Mouse (Mus musculus) brain, adult 10 weeks (tissue): ENCODE data around the gene Chrnb1. TPM values are rescaled to one million over a fixed set of nuclear protein-coding genes. Genes with fewer than 3 reads are reported as not detected.

ENCODE experiments used
- polyA plus RNA-seq: library from polyadenylated mRNA; stranded (reverse); fragments of 350-450 nt; fragmentation: Illumina TruSeq; extraction: RNeasy Lipid Tissue Mini Kit (QIAGEN cat#74804); gene quantifications from one replicate; pipeline ENCODE4 v1.2.3, GENCODE M21; 2015; ENCODE audit warnings: low read depth, low replicate concordance

The Chrnb1 gene
- 0.61 TPM for polyA plus RNA-seq

DNA sequence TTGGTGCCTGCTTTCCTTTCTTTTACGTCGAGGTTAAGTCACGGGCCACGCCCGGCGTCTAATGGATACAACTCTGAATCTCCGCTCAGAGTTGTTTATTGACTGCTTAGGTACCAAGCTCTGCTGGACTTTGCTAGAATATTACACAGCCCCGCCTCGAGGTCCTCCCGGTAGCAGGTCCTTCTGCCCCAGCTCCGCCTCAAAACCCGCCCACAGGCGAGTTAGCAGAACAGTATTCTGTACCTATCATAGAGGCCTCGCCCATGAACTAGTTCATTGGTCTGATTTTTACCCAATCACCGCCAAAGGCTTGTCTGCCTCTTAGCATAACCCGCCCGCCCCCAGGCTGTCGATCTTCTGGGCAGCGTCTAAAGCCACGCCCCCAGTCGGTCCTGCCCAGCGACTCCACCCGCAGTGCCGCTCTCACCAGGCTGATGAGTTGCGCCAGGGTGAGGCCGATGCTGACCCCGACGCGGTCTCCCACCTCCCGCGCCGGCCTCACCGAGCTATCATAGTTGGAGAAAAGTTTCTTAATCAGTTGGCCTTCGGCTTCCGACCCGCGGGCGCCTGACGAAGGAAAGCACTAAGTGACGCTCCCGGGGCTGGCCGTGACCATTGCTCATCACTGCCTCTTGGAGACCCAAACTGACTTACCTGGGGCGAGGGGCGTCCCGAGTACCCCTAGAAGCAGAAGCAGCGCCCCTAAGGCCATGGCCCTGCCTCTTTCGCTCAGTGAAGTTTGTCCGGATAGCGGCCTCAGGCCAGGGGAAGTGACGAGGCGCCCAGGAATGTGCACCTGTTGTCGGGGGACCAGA is at the start of gene Chrnb1:
Gene Chrnb1 (minus strand): TSS at position 776 of the 815 bp plus-strand sequence.

DNA sequence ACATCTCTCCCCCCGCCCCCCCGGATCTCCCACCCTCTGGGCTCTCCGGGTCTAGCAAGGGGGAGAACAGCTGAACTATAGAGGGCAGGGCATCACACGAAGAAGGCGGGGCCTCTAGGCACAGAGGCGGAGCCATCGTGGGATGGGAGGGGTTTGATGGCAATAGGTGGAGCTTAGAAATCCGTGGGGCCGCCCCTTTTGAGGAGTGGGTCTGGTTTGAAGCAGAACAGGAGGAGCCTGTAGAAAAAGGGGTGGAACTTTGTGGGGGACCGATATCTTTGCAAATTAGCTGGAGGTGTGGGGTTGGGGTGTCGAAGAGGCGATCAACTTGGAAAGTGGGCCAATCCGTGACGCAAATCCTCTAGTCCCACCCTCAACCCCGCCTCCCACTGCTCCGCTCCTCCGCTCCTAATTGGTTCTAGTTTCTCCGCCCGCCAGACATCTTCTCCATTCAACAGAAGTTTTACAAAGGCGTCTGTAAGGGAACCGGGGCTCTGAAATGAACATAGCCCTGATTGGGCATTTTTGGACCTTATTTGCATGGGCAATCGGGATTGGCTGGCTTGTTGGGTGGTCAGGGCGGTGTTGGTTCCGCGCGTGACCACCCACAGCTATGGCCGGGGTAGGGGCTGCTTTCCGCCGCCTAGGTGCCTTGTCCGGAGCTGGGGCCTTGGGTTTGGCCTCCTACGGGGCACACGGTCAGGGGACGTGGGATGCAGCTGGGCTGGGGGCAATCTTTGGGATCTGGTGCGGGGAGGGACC is 42.4 kb upstream of the Chrnb1 start, which contains the start of gene Tmem256:
Gene Tmem256 (plus strand): TSS at position 563 of the 762 bp plus-strand sequence.

DNA sequence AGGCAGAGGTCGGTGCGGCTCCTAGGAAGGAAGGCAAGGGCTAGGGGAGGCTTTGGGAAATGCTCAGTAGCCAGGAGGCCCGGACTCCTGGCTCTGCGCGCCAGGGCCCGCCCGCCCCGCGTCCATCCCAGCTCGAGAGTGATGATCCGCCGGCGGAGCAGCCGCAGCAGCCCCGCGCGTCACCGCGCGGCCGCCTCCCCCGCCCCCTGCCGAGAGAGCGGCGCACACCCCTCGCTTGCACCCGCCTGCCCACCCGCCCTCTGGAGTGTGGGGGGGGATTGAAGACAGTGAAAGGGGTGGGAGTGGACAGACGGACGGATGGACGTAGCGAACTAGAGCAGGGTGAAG is 41.8 kb upstream of the Chrnb1 start, which contains the start of gene Nlgn2:
Gene Nlgn2 (minus strand): TSS at position 181 of the 348 bp plus-strand sequence.

DNA sequence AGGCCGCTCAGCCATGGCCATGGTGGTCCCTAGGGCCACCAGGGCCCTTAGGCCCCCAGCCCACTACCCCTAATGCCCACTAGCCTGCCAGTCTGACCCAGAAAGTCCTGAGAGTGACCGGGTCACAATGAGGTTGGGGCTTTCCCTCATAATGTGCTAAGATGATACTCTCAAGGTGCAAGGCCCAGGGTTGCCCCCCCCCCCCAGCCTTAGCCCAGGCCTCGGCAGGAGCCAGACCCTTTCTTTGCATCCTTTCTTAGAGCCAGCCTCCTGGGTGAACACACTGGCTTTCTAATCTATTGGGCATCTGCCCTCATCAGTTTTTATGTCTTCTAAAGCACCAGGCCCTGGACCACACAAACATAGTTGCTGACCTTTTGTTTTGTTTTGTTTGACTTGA is 26.3 kb upstream of the Chrnb1 start, which contains the start of gene Spem1:
Gene Spem1 (minus strand): TSS at position 101 of the 400 bp plus-strand sequence.

DNA sequence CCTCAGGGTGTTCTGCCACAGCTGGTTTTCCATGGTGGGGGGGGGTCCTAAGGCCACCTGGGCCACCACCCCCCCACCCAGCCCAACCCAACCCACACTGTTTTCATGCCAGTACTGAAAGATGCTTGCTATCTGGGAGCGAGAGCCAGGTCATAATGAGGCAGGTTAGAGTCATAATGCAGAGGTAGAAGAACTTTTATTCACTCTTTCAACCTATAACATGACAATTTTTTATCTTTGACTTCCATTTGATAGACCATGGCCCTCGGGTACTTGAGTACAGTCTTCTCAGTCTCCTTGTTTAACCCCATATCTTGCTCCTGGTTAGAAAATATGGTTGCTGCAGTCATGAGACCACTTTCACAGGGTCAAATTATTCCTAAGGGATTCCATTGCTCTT is 22.6 kb upstream of the Chrnb1 start, which contains the start of gene Spem2:
Gene Spem2 (minus strand): TSS at position 101 of the 400 bp plus-strand sequence.

DNA sequence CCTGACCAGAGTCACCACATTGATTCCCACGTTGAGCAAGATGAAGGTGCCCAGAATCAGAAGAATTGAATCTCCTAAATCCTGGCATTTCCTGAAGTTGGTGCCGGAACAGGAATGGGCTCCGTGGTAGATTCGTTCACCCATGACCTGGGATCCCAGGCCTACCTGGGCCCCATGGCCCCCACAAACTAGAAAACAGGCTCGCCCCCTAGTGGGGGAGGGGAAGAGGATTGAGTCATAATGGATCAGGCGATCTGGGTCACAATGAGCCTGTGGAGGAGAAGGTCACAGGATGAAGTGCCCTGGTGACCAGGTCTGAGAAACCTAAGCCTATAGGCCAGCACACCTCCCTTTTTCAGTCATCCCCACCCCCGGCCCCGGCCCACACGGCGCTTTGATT is 19.4 kb upstream of the Chrnb1 start, which contains the start of gene Gm39566:
Gene Gm39566 (minus strand): TSS at position 144 of the 400 bp plus-strand sequence.

DNA sequence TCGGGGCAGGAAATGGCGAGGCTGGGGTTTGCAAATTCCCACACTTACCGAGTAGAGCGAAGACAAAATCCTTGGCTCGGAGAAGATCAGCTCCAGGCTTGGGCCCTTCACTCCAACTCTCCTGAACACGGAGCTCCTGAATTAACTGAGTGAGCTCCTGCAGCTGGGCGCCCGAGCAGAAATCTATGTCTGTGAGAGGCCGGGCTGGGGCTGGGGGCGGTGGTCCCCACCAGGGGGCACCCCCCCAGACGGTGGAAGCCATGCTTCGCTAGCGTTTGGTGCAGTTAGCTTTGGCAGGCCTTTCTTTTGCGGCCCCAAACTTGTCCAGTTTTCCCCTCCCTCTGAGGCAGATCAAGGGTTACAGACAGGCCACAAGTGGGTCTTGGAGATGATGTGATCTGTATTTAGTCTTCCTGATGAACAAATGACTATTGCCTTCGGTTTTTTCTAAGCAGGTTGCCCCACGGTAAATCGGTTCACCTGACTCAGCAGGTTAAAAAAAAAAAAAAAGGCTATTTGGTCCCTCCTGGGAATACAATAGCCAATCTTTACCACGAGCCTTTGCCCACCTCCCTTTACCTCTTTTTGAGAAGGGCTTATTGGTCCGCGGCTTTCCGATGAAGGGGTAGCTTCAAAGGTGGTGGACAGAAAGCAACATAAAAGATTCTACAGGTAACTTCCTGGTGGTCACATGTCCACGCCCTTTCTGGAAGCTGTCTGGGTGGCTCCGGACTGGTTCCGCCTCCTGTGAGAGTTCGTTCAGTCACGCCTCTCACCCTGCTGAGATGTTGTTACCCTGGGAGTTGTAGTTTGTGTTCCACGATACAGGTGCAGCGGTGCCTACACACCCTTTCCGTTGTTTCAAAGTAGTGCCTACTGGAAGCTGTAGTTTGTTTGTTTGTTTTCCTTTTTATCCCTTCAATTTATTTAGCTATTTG is 9.5 kb upstream of the Chrnb1 start, which contains the start of gene Tmem102:
Gene Tmem102 (minus strand): TSS at position 653 of the 938 bp plus-strand sequence.

DNA sequence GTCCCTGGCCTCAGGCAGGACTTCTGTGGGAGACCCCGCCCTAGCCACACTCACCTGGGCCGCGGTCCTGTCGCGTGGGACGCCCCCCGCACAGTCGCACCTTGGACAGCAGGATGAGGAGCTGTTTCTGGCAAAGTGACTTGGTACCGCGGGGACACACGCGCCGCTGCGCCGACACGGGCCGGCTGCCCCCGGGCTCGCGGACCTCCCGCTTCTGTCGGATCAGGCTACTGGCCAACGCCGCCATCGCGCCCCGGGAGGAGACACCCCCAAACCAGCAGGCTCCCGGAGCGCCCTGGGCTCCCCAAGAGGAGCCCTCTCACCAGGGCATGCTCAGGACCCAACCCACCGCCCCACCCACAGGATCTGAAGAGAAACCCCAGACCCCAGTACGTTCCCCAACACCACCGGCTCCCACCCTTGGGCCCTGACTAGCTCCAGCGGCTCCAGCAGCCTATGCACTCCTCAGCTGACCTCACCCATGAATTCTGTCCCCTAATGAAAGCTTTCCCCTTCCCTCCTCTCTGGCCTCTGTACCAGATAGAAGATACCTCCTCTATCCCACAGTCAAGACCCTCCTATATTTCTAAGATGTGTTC is 5.7 kb upstream of the Chrnb1 start, which contains the start of gene Fgf11:
Gene Fgf11 (minus strand): TSS at position 479 of the 599 bp plus-strand sequence.

DNA sequence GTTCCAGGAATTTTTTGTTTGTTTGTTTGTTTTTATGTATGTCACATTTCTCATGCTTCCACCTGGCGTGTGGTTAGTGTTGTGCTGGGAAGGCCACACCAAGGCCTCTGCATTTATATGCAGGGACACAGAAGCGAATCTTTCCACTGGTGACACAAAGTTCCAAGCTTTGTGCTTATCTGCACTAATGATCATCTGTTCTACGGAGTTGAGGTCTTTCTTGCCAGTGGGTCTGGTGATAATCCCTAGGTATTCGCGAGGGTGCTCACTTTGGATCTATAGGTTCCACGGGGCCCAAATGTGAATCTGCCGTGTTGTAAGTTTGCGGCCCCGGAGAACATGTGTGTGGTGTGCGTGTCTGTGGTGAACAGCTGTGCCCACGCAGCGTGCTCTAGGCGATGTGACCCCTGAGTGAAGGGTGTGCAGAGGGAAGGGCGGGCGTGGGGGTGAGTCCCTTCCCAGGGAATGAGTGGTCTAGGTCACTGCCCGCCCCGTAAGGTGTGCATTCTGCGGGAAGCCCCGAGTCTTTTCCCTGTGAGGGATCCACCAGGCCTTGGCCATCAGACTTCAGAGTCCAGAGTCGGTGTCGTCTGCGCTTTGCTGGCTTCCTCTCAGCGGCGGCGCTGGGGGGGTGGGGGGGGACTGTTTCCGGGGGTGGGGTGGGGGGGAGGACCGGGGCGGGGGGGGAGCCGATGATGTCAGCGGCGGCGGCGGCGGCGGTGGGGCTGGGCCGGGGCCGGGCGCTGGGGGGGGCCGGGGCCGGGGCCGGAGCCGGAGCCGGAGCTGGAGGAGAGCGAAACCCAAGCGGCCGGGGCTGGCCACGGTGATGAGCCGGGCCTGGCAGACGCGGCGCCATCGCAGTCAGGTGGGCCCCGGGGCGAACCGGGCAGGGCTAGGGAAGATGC is 30.3 kb downstream of the Chrnb1 start, which contains the start of gene Zbtb4:
Gene Zbtb4 (plus strand): TSS at position 692 of the 905 bp plus-strand sequence.

DNA sequence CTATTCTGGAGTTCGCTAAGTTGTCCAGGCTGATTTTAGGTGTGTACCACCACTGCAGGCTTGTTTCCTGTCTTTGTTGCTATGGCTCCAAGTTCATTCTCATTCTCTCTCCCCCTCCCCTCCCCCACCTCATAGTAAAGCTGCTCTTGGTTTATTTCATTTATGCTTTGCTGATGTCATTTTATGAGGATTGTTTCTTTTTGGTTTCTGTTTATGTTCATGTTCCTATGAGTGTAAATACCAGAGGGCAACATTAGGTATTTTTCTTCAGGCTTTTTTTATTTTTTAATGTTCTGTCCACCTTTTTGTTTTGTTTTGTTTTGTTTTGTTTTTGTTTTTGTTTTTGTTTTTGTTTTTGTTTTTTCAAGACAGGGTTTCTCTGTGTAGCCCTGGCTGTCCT is 33.9 kb downstream of the Chrnb1 start, which contains the start of gene Slc35g3:
Gene Slc35g3 (minus strand): TSS at position 101 of the 400 bp plus-strand sequence.

DNA sequence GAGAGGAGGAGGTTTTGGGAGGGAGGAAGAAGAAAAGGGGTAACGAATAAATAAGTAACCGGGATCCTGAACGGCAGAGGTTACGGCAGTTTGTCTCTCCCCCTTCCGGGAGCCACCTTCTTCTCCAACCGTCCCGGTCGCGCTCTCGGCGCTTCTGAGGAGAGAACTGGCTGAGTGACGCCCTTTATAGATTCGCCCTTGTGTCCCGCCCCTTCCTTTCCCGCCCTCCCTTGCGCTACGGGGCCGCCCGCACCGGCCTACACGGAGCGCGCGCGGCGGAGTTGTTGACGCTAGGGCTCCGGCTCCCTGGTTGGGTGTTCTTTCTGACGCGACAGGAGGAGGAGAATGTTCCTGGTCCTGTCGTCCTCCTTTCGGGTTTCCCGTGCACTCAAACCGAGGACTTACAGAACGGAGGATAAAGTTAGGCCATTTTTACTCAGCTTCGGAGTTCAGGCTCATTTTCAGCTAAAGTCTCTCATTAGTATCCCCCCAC is 37.2 kb downstream of the Chrnb1 start, which contains the start of gene Polr2a:
Gene Polr2a (minus strand): TSS at position 160 of the 493 bp plus-strand sequence.

Other genes with a start within 250 kb of the Chrnb1 start
- gene Dnah2, start 246.8 kb downstream of the Chrnb1 start, polyA plus RNA-seq, result 1.4 TPM
- gene Efnb3, start 235.7 kb downstream of the Chrnb1 start, polyA plus RNA-seq, result 78.5 TPM
- 12.1 TPM for gene Wrap53, start 215.7 kb downstream of the Chrnb1 start, polyA plus RNA-seq
- gene Trp53, start 215.6 kb downstream of the Chrnb1 start, polyA plus RNA-seq, result 21.0 TPM
- 372 TPM for gene Atp1b2, start 190.0 kb downstream of the Chrnb1 start, polyA plus RNA-seq
- not detected for gene Shbg, start 178.0 kb downstream of the Chrnb1 start, polyA plus RNA-seq
- gene Sat2, start 173.9 kb downstream of the Chrnb1 start, polyA plus RNA-seq, result 20.6 TPM
- 92.2 TPM for gene Fxr2, start 163.0 kb downstream of the Chrnb1 start, polyA plus RNA-seq
- gene Sox15, start 140.6 kb downstream of the Chrnb1 start, polyA plus RNA-seq, result not detected
- gene Mpdu1, start 133.3 kb downstream of the Chrnb1 start, polyA plus RNA-seq, result 97.8 TPM
- 18.2 TPM for gene Cd68, start 129.8 kb downstream of the Chrnb1 start, polyA plus RNA-seq
- 435 TPM for gene Eif4a1, start 123.5 kb downstream of the Chrnb1 start, polyA plus RNA-seq
- gene Senp3, start 113.9 kb downstream of the Chrnb1 start, polyA plus RNA-seq, result 110 TPM
- 4.0 TPM for gene Tnfsf13, start 110.2 kb downstream of the Chrnb1 start, polyA plus RNA-seq
- 14.5 TPM for gene Tnfsf12, start 100.1 kb downstream of the Chrnb1 start, polyA plus RNA-seq
- 2.1 TPM for gene Tnfsfm13, start 99.8 kb downstream of the Chrnb1 start, polyA plus RNA-seq
- gene Polr2a, start 37.3 kb downstream of the Chrnb1 start, polyA plus RNA-seq, result 26.2 TPM
- not detected for gene Slc35g3, start 34.0 kb downstream of the Chrnb1 start, polyA plus RNA-seq
- gene Zbtb4, start 30.0 kb downstream of the Chrnb1 start, polyA plus RNA-seq, result 61.8 TPM
- gene Fgf11, start 5.9 kb upstream of the Chrnb1 start, polyA plus RNA-seq, result 16.9 TPM
- not detected for gene Tmem102, start 9.7 kb upstream of the Chrnb1 start, polyA plus RNA-seq
- gene Gm39566, start 19.4 kb upstream of the Chrnb1 start, polyA plus RNA-seq, result not detected
- not detected for gene Spem2, start 22.5 kb upstream of the Chrnb1 start, polyA plus RNA-seq
- gene Spem1, start 26.2 kb upstream of the Chrnb1 start, polyA plus RNA-seq, result not detected
- gene Nlgn2, start 41.8 kb upstream of the Chrnb1 start, polyA plus RNA-seq, result 101 TPM
- 280 TPM for gene Tmem256, start 42.6 kb upstream of the Chrnb1 start, polyA plus RNA-seq
- 18.8 TPM for gene Plscr3, start 50.4 kb upstream of the Chrnb1 start, polyA plus RNA-seq
- not detected for gene Tnk1, start 62.8 kb upstream of the Chrnb1 start, polyA plus RNA-seq
- gene Tmem95, start 82.1 kb upstream of the Chrnb1 start, polyA plus RNA-seq, result not detected
- 1.7 TPM for gene Kctd11, start 85.5 kb upstream of the Chrnb1 start, polyA plus RNA-seq
- gene Acap1, start 99.6 kb upstream of the Chrnb1 start, polyA plus RNA-seq, result not detected
- gene 2810408A11Rik, start 105.0 kb upstream of the Chrnb1 start, polyA plus RNA-seq, result 0.33 TPM
- gene Neurl4, start 105.1 kb upstream of the Chrnb1 start, polyA plus RNA-seq, result 63.2 TPM
- 35.4 TPM for gene Gps2, start 117.9 kb upstream of the Chrnb1 start, polyA plus RNA-seq
- gene Eif5a, start 126.0 kb upstream of the Chrnb1 start, polyA plus RNA-seq, result 640 TPM
- gene Ybx2, start 139.9 kb upstream of the Chrnb1 start, polyA plus RNA-seq, result 4.8 TPM
- 1.4 TPM for gene Slc2a4, start 152.2 kb upstream of the Chrnb1 start, polyA plus RNA-seq
- not detected for gene Cldn7, start 168.8 kb upstream of the Chrnb1 start, polyA plus RNA-seq
- 108 TPM for gene Ctdnep1, start 185.2 kb upstream of the Chrnb1 start, polyA plus RNA-seq
- gene Elp5, start 186.6 kb upstream of the Chrnb1 start, polyA plus RNA-seq, result 115 TPM
- gene Gabarap, start 195.2 kb upstream of the Chrnb1 start, polyA plus RNA-seq, result 346 TPM
- gene Phf23, start 199.8 kb upstream of the Chrnb1 start, polyA plus RNA-seq, result 56.1 TPM
- gene Dvl2, start 204.7 kb upstream of the Chrnb1 start, polyA plus RNA-seq, result 17.5 TPM
- gene Acadvl, start 219.5 kb upstream of the Chrnb1 start, polyA plus RNA-seq, result 53.6 TPM
- gene Dlg4, start 221.0 kb upstream of the Chrnb1 start, polyA plus RNA-seq, result 491 TPM